Mouse (Mus musculus) testis, adult 2 months (tissue): ENCODE data around the gene Prkn.

Source experiments
- CTCF ChIP-seq: fragments of 200-500 bp; IDR thresholded peaks from 2 replicates; pipeline ENCODE4 v1.5.1; 2012; ENCODE audit warnings: low read depth, mild to moderate bottlenecking, inconsistent platforms, low read length, moderate library complexity; ENCODE audit not compliant: control insufficient read depth, insufficient read depth, insufficient replicate concordance
- POLR2A ChIP-seq: fragments of 200-500 bp; IDR thresholded peaks from 2 replicates; pipeline ENCODE4 v1.6.1; 2012; ENCODE audit warnings: low read depth, mild to moderate bottlenecking, inconsistent platforms, low read length, moderate library complexity; ENCODE audit not compliant: control insufficient read depth

- TF ChIP-seq CTCF (no peak), POLR2A (no peak)
Measured at GRCm38 (mm10) chr17:11737905-11738304, 897.7 kb downstream of the Prkn start.
